Mouse (Mus musculus) neural tube, embryonic 15.5 days (tissue): ENCODE data around the gene Zer1. TPM values are rescaled to one million over a fixed set of nuclear protein-coding genes. Genes with fewer than 3 reads are reported as not detected.

Experiments used
- ATAC-seq: fragments of 200-750 bp; cut with Nextera tagmentation; 2 replicates; pipeline ENCODE4 v1.8.0; 2017; ENCODE audit warnings: mild to moderate bottlenecking, moderate TSS enrichment, moderate library complexity; ENCODE audit not compliant: low FRiP score
- H3K27ac ChIP-seq: fragments of 300-500 bp; sonication (generic); replicated peaks from 2 replicates; pipeline ENCODE4 v1.5.1; 2015; ENCODE audit warnings: mild to moderate bottlenecking, inconsistent platforms
- H3K27me3 ChIP-seq: fragments of 300-500 bp; sonication (generic); replicated peaks from 2 replicates; pipeline ENCODE4 v1.6.1; 2015; ENCODE audit warnings: inconsistent platforms
- H3K36me3 ChIP-seq: fragments of 300-500 bp; sonication (generic); 2 replicates; pipeline ENCODE4 v1.6.1; 2015; ENCODE audit warnings: inconsistent platforms
- H3K4me1 ChIP-seq: fragments of 300-500 bp; sonication (generic); 2 replicates; pipeline ENCODE4 v1.6.1; 2015; ENCODE audit warnings: inconsistent platforms
- H3K4me2 ChIP-seq: fragments of 300-500 bp; sonication (generic); 2 replicates; pipeline ENCODE4 v1.6.1; 2015; ENCODE audit warnings: inconsistent platforms, mild to moderate bottlenecking, moderate library complexity
- H3K4me3 ChIP-seq: fragments of 300-500 bp; sonication (generic); replicated peaks from 2 replicates; pipeline ENCODE4 v1.5.1; 2015; ENCODE audit warnings: mild to moderate bottlenecking, inconsistent platforms
- H3K9ac ChIP-seq: fragments of 300-500 bp; sonication (generic); replicated peaks from 2 replicates; pipeline ENCODE4 v1.6.1; 2015; ENCODE audit warnings: mild to moderate bottlenecking, inconsistent platforms
- H3K9me3 ChIP-seq: fragments of 300-500 bp; sonication (generic); replicated peaks from 2 replicates; pipeline ENCODE4 v1.6.1; 2016; ENCODE audit warnings: inconsistent platforms
- WGBS: fragments of 180-500 bp; shearing (Covaris S2); methylation state at CpG from one replicate; pipeline ENCODE4 v1.1.7; 2015; ENCODE audit warnings: mixed read lengths; 5-methylcytosine and 5-hydroxymethylcytosine counted together
- polyA plus RNA-seq: library from polyadenylated mRNA; unstranded; fragments of >200 nt; fragmentation: Nextera tagmentation; extraction: Ambion mirVana; gene quantifications from 2 replicates; pipeline ENCODE4 v1.2.1, GENCODE M21; 2015

Zer1 gene
- polyA plus RNA-seq, 1 experiment from 2014 or later = 14.5 TPM

DNA sequence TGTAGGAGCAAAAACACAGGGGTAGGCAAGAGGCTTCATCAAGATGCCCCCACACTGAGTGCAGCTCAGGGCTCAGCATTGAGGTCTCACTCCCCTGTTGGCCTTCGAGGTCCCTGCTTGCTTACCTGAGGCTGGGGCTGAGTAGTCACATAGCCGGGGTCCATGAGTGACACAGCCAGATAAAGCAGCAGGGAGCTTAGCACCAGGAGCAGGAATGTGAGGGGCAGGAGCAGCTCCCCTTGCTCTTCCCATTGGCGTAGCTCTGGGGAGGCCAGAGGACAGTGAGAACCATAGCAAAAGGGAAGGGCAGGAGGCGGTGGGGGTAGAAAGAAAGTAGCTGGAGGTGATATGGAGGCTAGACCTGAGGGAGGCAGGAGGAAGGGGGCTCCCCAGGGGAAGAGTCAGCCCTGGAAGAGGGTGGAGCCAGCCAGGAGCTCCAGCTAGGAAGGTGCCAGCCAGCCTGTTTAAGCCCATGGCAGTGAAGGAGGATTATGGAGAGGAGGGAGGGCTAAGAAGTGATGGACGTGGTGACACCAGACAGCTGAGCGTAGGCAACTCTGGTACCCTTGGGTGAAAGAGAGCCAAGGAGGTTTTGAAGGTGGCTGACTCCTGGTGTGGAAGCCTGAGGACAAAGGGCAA lies 32.0 kb downstream of the Zer1 start:
- H3K4me1 ChIP-seq = peaks cover 23% of the 10 kb centered on the region
- peaks cover 9% of the 10 kb centered on the region for H3K36me3 ChIP-seq
- WGBS = 68% methylated on average over 6 of the region's 6 CpGs
- H3K4me2 ChIP-seq = peak overlapping the region; percentile 88
- H3K27me3 ChIP-seq = no peaks in the 10 kb centered on the region
- no peaks in the 10 kb centered on the region for H3K9me3 ChIP-seq
- peak overlapping the region; percentile 67 for H3K4me3 ChIP-seq
- H3K27ac ChIP-seq = no peak overlapping the region
- no peak for ATAC-seq
- H3K9ac ChIP-seq = peak overlapping the region; percentile 60; the same call in 1 of the 2 replicates

DNA sequence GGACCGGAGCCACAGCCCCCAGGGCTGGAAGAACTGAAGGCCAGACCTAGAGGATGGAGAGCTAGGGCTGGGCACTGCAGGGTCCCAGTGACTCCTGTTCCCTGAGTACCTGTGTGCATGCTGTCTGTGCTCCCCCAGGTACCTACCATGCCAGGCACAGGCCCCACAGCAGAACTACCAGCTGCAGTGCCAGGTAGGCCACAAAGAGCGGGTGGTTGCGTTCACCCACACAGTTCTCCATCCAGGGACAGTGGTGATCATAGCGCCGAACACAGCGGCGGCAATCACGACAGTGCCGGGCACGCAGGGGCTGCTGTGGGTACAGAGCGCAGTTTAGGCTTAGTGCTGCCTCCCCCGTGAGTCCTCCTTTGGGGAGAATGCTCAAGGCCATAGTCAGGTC lies 32.9 kb downstream of the Zer1 start:
- Histone ChIP-seq H3K36me3 (peaks cover 1% of the 10 kb centered on the region; the same call in 1 of the 2 replicates), H3K4me2 (no peak overlapping the region), H3K4me3 (no peak overlapping the region), H3K27me3 (no peaks in the 10 kb centered on the region), H3K9me3 (no peaks in the 10 kb centered on the region), H3K9ac (no peak overlapping the region), H3K27ac (no peak overlapping the region), H3K4me1 (peaks cover 23% of the 10 kb centered on the region)
- no peak for ATAC-seq
- WGBS = 95% methylated on average over 12 of the region's 12 CpGs

DNA sequence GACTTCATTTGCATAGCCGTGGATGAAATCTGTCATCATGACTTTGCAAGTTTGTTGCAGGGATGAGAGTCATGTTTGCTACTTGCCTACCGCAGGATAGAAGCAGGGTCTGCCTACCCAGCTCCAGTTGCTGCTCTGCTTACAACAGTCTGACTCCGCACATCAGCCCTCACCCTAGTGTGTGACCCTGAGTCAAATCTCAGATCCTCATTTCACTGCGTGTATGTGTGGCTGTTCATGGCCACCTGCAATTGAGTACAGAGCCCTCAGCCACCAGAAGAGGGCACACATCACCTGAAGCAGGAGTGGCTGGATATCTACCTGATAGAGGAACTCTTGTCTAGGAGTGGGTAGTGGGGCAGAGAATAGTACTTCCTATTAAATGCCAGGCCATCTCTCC lies 37.1 kb downstream of the Zer1 start:
- 95% methylated on average over 4 of the region's 4 CpGs for WGBS
- H3K36me3 ChIP-seq = no peaks in the 10 kb centered on the region
- no peak overlapping the region for H3K4me2 ChIP-seq
- no peak overlapping the region for H3K4me3 ChIP-seq
- H3K27ac ChIP-seq = no peak overlapping the region
- no peaks in the 10 kb centered on the region for H3K27me3 ChIP-seq
- no peak overlapping the region for H3K9ac ChIP-seq
- H3K4me1 ChIP-seq = peaks cover 6% of the 10 kb centered on the region; the same call in 1 of the 2 replicates
- no peaks in the 10 kb centered on the region for H3K9me3 ChIP-seq
- no peak for ATAC-seq

GRCm38 (mm10) chr2:30084632-30085031 lies 39.8 kb downstream of the Zer1 start:
- 14% methylated on average over 12 of the region's 12 CpGs for WGBS
- peak overlapping the region; percentile 13; the same call in 1 of the 2 replicates for H3K4me3 ChIP-seq

DNA sequence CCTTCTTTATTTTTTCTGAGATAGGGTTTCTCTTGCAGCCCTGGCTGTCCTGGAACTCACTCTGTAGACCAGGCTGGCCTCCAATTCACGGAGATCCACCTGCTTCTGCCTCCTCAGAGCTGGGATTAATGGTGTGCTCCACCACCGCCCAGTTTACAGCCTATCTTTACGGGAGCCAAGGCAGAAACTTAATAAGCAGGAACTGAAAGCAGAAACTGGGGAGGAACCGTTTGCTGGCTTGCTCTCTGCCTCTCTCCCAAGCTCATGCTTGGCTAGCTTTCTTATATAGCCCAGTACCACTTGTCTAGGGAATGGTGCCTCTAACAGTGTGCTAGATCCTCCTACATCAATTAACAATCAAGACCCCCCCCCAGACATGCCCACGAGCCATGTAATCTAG lies 40.3 kb downstream of the Zer1 start:
- no peaks in the 10 kb centered on the region for H3K27me3 ChIP-seq
- WGBS = 51% methylated on average over 5 of the region's 5 CpGs
- ATAC-seq = no peak
- no peak overlapping the region for H3K4me3 ChIP-seq
- no peaks in the 10 kb centered on the region for H3K9me3 ChIP-seq
- H3K27ac ChIP-seq = no peak overlapping the region
- H3K36me3 ChIP-seq = no peaks in the 10 kb centered on the region
- peaks cover 6% of the 10 kb centered on the region; the same call in 1 of the 2 replicates for H3K4me1 ChIP-seq
- peak overlapping the region; percentile 49 for H3K4me2 ChIP-seq
- H3K9ac ChIP-seq = no peak overlapping the region

More at GRCm38 (mm10) chr2:30084632-30085031, 39.8 kb downstream of the Zer1 start:
- H3K9me3 ChIP-seq = no peaks in the 10 kb centered on the region
- peaks cover 6% of the 10 kb centered on the region; the same call in 1 of the 2 replicates for H3K4me1 ChIP-seq
- no peak overlapping the region for H3K9ac ChIP-seq
- no peaks in the 10 kb centered on the region for H3K27me3 ChIP-seq
- no peak overlapping the region for H3K27ac ChIP-seq
- ATAC-seq = peak; percentile 50; the same call in 1 of the 2 replicates
- H3K4me2 ChIP-seq = peak overlapping the region; percentile 49
- no peaks in the 10 kb centered on the region for H3K36me3 ChIP-seq

DNA sequence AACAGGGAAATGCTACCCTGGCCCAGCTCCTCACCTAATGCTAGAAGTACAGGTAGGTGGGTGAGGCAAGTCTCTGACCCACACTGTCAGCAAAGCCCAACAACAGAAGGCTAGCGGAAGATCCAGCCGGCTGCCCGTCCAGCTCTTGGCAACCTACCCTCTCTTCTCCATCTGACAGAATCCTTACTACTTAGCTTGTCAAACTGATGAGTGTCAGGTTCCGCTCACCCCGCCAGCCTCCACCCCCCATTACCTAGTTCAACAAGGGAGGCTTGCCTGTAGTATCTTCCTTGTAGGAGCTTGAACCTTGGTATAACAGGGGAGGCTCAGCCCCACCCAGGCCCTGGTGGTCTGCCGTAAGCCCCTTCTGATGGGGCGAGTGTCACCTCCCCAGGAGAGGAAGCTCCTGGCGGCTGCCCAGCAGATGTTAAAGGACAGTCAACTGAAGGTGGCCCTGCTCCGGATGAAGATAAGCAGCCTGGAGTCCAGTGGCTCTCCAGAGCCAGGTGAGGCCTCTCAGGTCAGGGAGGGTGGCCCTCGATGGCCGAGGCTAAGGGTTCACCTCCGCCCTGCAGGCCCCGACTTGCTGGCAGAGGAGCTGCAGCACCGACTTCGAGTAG lies 44.1 kb downstream of the Zer1 start:
- H3K9ac ChIP-seq = no peak overlapping the region
- ATAC-seq = no peak

GRCm38 (mm10) chr2:30078760-30079159 lies 45.6 kb downstream of the Zer1 start:
- Histone ChIP-seq H3K9ac (no peak overlapping the region), H3K36me3 (peaks cover 3% of the 10 kb centered on the region; the same call in 1 of the 2 replicates), H3K4me2 (no peak overlapping the region), H3K27me3 (no peaks in the 10 kb centered on the region), H3K4me3 (no peak overlapping the region), H3K9me3 (no peaks in the 10 kb centered on the region), H3K27ac (no peak overlapping the region), H3K4me1 (peaks cover 13% of the 10 kb centered on the region)
- ATAC-seq = no peak
- WGBS = 80% methylated on average over 4 of the region's 4 CpGs

More for the DNA sequence above, 44.1 kb downstream of the Zer1 start:
- Histone ChIP-seq H3K27me3 (no peaks in the 10 kb centered on the region), H3K4me3 (no peak overlapping the region), H3K4me1 (peaks cover 19% of the 10 kb centered on the region), H3K27ac (no peak overlapping the region), H3K4me2 (no peak overlapping the region), H3K9me3 (no peaks in the 10 kb centered on the region), H3K36me3 (no peaks in the 10 kb centered on the region)
- 93% methylated on average over 15 of the region's 15 CpGs for WGBS

GRCm38 (mm10) chr2:30078349-30078712 lies 46.1 kb downstream of the Zer1 start:
- ATAC-seq = peak; percentile 26; the same call in 1 of the 2 replicates
- 31% methylated on average over 10 of the region's 10 CpGs for WGBS
- H3K4me2 ChIP-seq = peak overlapping the region; percentile 95
- H3K36me3 ChIP-seq = peaks cover 6% of the 10 kb centered on the region; the same call in 1 of the 2 replicates
- H3K4me3 ChIP-seq = peak overlapping the region; percentile 48; the same call in 1 of the 2 replicates
- H3K4me1 ChIP-seq = peaks cover 13% of the 10 kb centered on the region
- H3K9ac ChIP-seq = no peak overlapping the region
- H3K27ac ChIP-seq = no peak overlapping the region
- no peaks in the 10 kb centered on the region for H3K9me3 ChIP-seq
- no peaks in the 10 kb centered on the region for H3K27me3 ChIP-seq

GRCm38 (mm10) chr2:30077502-30078348 lies 46.7 kb downstream of the Zer1 start, which contains the start of gene Pkn3:
Pkn3 (plus strand) TSS chr2:30077684.
- no peaks in the 10 kb centered on the region for H3K9me3 ChIP-seq
- H3K4me1 ChIP-seq = peaks cover 13% of the 10 kb centered on the region
- H3K4me3 ChIP-seq = peak within 1 kb of the TSS; percentile 48
- H3K27ac ChIP-seq = peak within 1 kb of the TSS; percentile 38; the same call in 1 of the 2 replicates
- H3K27me3 ChIP-seq = no peaks in the 10 kb centered on the region
- H3K4me2 ChIP-seq = peak within 1 kb of the TSS; percentile 95
- H3K36me3 ChIP-seq = peaks cover 10% of the 10 kb centered on the region
- WGBS = under 1% methylated on average over 53 of the region's 53 CpGs
- H3K9ac ChIP-seq = peak within 1 kb of the TSS; percentile 33
- peak; percentile 55; the same call in 1 of the 2 replicates for ATAC-seq

DNA sequence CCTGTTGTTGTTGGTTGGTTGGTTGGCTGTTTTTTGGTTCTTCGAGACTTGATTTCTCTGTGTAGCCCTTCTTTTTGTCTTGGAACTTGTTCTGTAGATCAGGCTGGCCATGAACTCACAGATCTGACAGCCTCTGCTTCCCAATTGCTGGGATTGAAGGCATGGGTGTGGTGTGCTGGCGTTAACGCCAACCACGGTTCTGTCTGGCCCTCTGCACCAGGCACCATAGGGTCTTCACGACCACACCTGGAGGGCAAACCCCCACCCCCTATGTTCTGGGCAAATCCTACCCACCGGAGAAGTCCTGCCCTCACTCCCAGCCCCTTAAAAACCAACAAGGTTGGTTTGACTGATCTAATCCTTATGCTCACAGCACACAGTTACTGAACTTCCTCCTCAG lies 47.4 kb downstream of the Zer1 start:
- peaks cover 14% of the 10 kb centered on the region for H3K36me3 ChIP-seq
- 70% methylated on average over 6 of the region's 6 CpGs for WGBS
- H3K9ac ChIP-seq = 0 out of 2 replicates have a peak overlapping the region, but pooled peaks have one; percentile 23
- H3K27me3 ChIP-seq = no peaks in the 10 kb centered on the region
- H3K4me1 ChIP-seq = peaks cover 13% of the 10 kb centered on the region
- H3K4me3 ChIP-seq = peak overlapping the region; percentile 48
- H3K27ac ChIP-seq = no peak overlapping the region
- H3K4me2 ChIP-seq = peak overlapping the region; percentile 95
- ATAC-seq = no peak
- no peaks in the 10 kb centered on the region for H3K9me3 ChIP-seq

DNA sequence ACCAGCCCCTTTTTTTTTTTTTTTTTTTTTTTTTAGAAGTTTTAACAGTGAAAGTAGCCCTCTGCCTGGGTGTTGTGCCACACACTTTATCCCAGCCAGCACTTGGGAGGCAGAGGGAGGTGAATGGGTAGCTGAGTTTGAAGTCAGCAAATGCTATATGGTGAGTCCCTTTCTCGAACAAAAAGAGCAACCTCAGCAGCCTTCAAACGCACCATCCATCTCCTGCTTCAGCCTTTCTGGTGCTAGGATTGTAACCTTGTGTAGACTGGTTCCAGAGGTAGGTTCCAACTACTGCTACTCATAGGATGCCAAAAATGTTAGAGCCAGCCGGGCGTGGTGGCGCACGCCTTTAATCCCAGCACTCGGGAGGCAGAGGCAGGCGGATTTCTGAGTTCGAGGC lies 47.9 kb downstream of the Zer1 start:
- H3K4me3 ChIP-seq = no peak overlapping the region
- no peak overlapping the region for H3K4me2 ChIP-seq
- peaks cover 14% of the 10 kb centered on the region for H3K36me3 ChIP-seq
- WGBS = 92% methylated on average over 8 of the region's 9 CpGs
- no peak for ATAC-seq
- H3K9me3 ChIP-seq = no peaks in the 10 kb centered on the region
- peaks cover 13% of the 10 kb centered on the region for H3K4me1 ChIP-seq
- no peak overlapping the region for H3K27ac ChIP-seq
- no peaks in the 10 kb centered on the region for H3K27me3 ChIP-seq
- H3K9ac ChIP-seq = no peak overlapping the region
